Mouse (Mus musculus): ENCODE measurements around the gene Rpl10-ps3.
A peak's percentile ranks its signal among the peaks of the same experiment; 100 is the strongest.

The Rpl10-ps3 gene

DNA sequence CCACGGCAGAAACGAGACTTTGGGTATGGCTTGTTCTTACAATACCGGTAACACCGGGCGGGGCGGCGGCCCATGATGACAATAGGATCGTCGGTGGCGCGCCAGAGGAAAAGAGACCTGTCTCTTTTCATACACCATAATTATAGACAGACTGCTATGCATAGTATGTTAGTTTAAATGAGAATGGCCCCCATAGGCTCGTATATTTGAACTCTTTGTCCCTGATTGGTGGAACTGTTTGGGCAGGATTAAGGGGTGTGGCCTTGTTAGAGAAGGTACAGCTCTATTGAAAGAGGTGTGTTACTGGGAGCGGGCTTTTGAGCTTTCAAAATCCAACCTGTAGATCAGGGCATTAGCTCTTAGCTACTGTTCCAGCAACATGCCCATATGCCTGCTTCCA is at the start of gene Rpl10-ps3:
Rpl10-ps3 (minus strand) TSS at position 101 of the 400 bp plus-strand sequence.
- no peak for DNase-seq

DNA sequence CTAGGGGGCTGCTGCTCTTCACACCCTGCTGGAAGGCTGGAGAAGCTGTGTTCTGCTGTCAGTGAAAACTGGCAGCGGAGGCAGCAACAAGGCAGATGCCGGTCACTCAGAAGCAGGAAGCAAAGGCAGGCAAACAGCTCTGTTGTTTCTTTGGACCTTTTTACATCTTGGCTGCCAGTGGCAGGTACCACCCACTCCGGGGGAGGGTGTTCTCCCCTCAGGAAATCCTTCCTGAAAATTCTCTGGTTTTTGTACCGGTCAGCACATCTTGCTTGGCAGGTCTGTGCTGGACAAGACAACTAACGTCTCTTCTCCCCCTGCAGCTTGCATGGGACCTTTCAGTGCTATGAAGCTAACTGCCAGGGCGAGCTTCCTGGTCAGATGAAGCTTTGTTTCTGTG is 30.8 kb upstream of the Rpl10-ps3 start:
- DNase-seq: no peak

DNA sequence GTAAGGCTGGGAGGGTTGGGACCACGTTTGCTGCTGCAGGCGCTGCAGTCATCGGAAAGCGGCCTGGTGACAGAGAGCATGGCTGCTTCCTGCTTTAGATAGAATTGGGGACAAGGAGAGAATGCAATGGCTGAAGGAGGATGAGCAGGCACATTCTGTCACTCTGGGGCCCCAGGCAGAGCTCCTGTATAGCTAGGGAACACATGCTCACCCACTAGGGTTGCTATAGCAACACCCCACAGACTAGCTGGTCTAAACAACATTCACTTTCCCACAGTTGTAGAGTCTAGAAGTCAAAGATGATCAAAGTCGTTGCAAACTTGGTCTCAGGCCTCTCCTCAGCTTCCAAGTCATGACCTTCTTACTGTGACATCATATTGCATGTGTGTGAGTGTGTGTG is 29.9 kb upstream of the Rpl10-ps3 start:
- no peak for DNase-seq

DNA sequence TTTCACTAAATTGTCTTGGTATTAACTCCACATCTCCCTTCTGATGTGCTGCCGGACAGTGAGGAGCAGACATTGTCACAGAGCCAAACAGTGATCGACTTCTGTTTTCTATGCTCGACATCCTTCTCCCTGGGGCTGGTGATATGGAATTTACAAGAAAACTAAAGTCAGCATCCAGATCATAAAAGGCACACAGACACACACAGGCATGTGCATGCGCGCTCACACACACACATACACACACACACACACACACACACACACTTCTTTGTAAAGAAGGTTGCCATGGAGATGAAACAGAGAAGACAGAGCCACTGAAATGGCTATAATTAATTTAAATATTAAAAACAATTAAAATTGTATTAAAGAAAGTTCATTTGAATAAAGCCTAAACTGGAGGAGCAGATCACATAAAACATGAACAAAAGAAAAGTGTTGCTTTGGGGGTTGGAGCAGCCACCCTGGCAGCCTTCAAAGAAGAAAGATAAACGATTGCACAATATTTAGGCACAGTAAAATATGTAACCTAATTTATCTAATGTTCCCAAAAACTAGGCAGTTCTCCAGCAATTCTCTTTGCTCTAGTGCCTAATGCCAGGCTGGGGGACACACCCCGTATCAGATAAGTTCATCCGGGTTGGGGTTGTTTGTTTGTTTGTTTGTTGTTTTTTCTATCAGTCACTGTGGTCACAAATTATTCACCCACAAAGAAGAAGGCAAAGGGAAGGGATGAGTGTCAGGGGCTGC is 24.0 kb upstream of the Rpl10-ps3 start:
- no peak for DNase-seq

DNA sequence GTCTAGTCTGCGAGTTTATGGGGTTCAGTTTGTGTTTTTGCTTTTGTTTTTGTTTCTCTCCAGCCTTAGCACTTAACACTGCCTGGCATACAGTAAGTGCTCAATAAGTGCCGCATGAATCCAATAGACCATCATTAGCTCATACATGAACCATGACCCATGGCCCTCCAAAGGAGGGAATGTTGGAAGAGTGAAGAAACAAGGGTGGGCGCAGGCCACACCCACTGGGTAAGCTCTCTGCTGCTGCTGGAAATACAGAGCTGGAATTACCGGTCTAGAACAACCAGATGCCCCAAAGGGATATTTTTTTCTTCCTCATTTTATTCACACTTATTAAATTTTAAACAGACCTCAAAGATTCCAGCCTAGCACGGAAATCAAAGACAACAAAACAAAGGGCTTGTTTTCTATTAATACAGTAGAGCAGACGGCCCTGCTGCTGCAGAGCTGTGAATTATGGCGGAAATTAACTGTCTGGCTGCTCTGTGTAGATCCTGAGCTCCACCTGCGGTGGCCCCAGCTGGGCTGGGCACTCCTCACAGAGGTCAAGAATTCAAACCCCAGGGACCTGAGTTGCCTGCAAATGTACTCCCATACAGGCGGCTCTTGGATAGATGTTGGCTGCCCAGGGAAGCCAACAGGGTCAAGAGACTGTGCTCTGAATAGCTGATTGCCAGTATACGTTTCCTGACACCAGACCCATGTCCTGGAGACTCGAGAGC is 20.5 kb upstream of the Rpl10-ps3 start:
- DNase-seq: no peak

DNA sequence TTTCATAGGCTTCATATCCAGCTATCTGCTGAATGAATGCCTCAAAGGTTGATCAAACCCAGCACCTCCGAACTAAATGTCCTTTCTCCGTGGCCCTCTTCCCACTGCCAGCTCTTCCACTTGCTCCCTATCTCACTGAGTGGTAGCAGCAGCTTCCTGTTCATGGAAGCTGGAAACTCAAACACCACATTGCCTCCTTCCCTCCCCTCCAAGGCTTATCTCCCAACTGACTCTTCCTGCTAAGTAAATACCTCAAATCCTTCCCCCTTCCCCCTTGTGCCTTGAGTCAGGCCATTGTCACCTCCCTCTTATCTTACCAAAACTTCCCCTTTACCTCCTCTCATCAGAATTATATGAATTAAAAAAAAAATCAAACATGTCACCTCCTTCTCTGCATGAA is 19.2 kb upstream of the Rpl10-ps3 start:
- DNase-seq: no peak

DNA sequence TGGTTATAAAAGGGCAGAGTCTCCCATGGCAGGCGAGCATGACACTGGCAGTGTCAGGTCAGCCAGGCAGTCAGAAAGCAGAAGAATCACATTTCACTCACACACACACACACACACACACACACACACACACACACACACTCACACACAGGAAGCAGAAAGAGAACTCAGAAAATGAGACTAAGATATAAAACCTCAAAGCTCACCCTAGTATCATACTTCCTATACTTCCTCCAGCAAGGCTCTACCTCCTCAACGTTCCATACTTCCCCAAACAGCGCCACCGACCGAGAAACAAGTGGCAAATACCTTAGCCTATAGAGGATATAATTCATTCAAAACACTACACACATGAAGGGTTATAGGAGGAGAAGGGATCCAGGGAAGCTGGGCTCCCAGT is 18.5 kb upstream of the Rpl10-ps3 start:
- DNase-seq: peak; percentile 32

DNA sequence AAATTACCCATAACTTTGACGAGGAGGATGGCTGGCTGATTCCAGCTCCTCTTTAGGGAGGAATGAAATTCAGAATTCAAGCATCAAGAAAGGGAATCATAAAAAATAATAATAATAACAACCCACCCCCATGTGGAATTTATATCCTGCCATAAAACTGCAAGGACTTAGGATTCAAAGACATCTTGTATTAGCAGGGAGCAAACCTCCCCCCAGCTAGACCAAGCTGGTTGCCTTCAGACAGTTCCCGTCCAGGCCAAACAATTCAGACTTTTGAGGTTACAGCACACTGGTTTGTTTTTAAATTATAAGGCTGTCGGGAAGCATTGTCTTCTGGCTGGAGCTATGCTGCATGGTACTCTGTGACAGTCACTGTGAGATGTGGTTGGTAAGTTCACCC is 17.8 kb upstream of the Rpl10-ps3 start:
- DNase-seq: no peak

DNA sequence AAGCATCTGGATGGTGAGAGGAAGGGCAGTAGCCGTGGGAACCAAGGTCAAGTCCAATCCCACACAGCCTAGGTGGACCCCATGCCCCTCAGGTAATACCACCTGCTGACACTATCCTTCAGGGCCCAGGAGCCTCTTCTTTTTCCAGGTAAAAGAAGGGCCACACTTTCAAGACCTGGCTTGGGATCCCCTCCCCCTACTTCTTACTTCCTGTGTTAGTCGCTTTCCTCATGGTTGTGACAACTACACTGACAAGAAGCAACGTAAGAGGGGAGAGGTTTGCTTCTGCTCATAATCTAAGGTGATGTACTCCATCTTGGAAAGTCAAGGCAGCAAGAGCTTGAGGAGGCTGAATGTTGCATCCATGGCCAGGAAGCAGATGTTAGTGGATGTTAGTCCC is 15.6 kb upstream of the Rpl10-ps3 start:
- no peak for DNase-seq

DNA sequence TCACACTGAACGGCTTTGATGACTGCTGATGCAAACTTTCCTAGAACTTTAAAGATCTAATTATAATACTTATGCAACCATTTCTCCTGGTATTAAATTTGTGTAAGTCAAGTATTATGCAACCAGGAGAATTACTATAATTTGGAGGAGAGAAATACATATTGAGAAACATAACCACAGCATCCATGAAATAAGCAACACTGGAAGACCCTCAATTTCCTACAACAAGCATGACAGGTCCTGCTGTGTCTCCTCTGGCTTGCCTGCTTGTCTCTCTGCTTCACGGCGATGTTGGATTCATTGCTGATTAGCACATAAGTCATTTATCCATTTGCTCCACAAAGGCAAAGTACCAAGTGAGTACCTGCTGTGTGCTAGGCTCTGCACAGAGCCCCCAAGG is 12.6 kb upstream of the Rpl10-ps3 start:
- DNase-seq: no peak

DNA sequence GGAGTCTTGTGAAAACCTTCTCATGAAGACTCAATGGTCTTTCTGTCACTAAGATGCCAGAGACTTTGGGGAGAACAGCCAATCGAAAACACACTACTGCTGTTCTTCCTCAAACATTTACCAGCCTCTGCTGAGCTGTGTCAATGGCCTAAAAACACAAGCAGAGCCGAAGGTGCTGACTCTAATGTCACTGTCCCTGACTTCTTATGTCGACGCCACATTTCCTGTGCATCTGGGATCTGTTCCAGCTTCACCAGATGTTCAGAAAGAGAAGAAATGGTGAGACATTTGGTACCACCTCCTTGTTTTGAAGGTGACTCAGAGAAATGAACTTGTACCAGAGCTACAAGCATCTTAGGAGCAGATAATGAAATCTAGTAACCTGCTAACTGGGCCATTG is 7.0 kb upstream of the Rpl10-ps3 start:
- peak; percentile 35 for DNase-seq

DNA sequence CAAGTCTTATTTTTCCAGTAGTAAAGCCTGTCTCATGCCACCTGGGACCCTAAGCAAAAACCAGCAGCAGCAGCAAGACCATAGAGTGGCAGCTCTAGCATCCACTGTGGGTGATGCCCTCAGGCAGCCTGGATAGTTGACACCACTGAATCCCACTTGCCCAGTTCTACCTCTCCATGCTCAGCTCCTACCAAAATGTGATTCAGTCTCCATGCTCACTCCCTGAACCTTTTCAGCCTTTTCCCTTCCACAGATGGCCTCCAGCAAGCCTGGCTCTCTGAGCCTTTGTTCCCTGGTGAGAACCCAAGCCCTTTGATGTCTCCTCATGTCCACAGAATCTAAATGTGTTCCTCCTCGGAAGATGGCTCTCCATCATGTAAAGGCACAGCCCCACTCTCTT is 5.8 kb upstream of the Rpl10-ps3 start:
- no peak for DNase-seq

DNA sequence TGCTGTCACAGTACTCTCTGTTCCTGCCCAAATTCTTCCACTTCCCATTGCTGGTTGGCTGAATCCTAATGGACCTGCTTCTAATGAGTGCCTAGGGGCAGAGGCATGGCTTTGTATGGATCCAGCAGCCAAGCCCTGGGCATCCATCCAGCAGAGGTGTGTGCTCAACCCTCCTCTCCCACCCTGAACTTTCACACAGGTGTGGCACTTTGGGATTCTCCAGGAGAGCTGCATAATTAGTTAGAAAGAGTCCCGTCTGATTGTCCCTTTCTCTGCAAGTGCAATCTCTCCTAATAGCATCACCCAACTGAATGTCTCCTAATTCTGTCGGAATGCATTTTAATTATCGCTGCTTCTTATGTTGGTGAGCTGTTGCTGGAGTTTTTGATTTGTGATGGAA is 4.4 kb upstream of the Rpl10-ps3 start:
- no peak for DNase-seq

DNA sequence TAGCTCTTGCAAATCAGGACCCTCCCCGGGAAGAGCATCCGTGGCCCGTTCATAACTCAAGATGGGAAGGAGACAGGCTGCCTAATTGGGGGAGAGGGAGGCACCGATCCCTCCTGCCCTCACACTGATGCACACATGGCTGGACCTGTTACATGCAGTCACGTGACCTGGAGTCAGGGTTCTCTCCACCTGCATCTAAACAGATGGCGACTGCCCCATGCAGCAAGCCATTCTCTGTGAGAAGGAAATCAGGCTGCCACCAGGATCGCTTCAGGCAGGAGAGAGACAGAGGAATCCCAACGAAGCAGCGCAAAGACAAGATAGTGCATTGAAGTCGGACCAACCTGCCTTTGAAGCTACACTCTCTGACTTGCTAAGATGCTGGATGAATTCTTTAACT is 3.5 kb upstream of the Rpl10-ps3 start:
- DNase-seq: no peak

DNA sequence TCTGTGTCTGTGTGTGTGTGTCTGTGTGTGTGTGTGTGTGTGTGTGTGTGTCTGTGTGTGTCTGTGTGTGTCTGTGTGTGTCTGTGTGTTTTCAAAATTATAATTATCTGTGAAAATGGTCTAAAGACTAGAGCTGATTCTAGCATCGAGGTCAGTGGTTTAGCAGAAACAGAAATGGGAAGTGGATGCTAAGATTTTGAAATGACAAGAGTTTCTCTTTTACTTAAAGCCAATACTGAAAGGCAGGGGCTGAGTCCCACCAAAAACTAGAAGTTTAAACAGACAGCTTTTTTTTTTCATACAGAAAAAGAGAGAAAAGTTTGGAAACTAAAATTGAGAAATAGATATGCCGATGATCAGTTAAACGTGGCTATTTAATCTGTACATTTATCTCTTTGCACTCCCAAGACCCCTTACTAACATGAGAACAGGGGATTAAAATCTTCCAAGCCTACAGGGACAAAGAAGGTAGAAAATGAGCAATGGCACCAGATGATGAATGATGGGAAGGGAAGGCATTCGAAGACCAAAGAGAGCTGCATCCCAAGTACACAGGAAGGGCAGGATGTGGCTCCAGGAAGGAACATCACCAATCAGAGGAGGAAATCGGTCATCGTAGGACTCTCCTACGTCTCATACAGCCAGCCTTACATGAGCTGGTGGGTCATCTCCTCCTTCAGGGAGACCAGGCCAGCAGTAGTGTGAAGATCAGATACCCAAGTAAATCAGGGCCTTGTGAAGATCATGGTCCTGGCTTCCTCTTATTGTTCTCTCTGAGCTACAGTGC is 9.0 kb downstream of the Rpl10-ps3 start:
- no peak for DNase-seq

DNA sequence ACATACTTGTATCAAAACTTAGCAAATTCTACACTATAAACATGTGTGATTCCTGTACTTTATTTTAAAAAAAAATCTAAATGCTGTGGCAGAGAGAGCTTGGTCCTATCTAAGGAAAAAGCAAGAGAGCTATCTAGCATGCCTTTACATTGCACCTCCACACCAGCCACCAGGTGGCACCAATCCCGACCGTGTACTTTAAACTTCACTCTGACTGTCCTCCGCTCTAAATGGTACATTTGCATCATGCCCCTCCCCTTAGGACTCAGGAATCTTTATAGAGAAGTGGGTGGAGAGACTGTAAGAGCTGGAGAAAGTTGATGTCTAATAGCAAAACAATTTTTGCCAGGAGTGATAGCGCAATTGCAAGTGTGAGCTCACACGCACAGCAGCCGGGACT is 11.4 kb downstream of the Rpl10-ps3 start:
- DNase-seq: peak; percentile 59

DNA sequence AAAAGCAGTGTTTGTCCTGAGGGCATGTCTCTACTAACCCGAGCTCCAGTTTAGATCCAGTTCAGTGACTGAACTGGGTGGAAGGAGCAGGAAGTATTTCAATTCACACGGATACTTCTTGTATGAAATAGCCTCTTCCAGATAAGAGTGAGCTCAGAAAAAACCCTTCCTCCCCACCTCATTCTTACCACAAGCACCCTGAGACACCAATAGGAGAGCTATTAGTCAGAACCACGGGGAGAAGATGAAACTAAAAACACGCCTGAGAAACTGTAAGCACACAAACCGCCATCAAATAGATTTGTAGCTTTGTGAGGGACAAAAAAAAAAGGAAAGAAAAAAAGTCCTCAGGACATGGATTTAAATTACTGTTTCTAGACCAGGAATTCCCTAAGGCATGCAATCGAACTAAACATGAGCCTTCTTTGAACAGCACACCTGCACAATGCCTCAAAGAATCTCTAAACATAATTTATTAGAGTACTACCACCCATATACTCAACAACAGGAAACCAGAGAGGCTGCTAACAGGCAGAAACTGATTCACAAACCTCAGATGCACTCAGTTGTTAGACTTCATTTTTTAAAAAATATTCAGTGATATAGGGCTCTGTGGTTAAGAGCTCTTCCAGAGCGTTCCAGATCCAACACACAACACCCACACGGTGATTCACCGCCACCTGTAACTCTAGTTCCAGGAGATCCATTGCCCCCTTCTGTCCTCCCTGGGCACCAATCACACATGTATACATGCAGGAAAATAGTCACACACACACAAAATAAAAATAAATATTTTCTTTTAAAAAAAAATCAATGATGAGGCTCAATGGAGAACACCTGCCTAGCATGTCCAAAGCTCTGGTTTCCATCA is 20.2 kb downstream of the Rpl10-ps3 start:
- no peak for DNase-seq

DNA sequence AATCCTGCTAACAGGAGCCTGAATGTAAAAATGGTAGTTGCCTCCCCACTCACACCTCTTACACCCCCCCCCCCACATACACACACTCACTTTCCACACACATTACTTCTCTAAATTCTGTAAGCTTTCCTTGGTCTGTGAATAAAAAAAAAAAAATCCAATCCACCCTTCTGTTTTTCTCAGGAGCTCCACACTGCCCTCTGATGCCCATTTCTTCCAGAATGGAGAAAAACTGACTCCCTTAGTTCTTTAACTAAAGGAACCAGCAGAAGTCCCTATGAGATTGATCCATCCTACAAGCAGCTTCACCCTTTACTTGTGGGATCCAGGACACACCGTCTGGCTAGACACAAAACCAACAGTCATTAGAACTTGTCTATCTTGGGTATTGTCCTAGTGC is 24.0 kb downstream of the Rpl10-ps3 start:
- no peak for DNase-seq

DNA sequence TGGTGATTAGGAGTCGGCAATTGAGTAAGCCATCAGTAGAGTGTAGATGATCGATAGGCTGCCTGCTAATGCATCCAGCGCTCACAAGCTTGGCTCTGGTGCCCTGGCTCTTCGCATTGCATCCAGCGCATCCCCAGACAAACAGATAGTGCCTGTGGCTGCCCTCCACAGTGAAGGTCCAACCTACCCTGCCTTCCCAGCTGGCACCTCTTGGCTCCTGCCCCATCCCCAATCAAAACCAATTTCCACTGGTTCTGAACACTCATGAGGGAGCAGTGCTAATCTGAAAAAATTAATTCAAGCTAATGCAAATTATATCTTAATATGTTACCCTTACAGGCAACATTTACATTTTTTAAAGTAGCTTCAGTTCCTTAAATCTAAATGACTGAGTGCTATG is 25.3 kb downstream of the Rpl10-ps3 start:
- no peak for DNase-seq

DNA sequence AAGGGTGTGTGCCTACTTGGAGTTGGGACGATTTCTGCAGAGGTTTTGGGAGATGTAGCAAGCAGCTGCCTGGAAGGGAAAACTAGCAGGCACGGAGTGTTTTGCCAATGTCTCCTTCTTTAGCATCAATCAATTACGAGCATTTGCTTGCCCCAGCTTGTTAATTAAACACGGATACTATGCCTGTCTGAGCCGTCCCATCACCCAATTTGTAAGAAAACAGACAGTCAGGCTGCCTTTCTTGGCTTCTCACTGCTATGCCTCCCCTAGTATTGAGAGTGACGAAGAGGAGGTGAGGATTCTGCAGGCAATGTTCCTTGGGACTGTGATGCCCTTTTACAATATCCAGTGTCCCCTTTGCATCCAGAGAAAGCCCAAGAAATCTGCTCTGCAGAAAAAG is 27.5 kb downstream of the Rpl10-ps3 start:
- DNase-seq: no peak

DNA sequence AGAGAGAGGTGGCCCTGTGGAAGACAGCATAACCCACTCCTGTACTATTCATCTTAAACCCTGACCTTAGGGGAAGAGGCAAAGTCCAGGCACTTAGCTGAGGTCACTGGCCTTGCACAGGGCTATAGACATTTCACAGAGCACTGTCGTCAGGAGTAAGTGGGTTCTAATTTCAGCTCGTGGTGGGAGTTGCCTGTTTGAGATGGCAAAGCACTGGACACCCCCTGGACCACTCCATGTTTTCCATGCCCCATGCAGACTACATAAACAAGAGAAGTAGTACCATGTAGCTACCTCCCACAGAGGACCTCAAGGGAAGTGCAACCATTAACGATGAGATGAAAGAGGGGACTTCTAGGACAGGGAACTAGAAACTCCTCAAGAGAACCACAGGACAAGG is 29.1 kb downstream of the Rpl10-ps3 start:
- no peak for DNase-seq

DNA sequence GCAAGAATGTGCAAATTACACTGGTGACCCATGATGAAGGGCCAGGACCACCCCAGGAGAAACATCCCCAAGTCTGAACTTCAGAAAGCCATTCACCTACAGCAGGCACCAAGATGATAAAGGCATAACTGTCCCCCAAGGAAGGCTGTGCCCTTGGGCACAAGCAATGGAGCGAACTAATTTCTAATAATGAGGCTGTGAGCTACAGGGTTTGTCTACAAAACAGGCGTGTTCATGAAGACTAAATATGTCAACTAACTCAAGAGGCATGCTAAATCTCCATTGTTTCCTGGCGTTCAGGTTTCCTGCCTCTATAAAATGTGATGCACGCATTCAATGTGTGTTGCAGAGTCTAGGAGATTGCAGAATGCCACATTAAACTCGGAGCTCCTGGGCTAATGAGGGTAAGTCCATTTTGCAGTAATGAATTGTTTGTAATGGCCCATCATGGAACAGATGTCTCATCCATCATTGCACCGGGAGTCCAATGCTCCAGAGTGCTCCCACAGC is 33.7 kb downstream of the Rpl10-ps3 start:
- DNase-seq: no peak

Measured in thymus, postnatal 25 days (tissue).